Mouse (Mus musculus) kidney, adult 9 months (tissue): ENCODE data around the gene Ephx1.
"Not testable (repeated sequence)": the region's sequence is repeated elsewhere in the genome, so short reads cannot be mapped to it uniquely, and the experiment has no call there.

Source experiments
- DNase-seq: peaks from one replicate; pipeline ENCODE4 v3.0.0; 2022

The Ephx1 gene

GRCm38 (mm10) chr1:181020756-181021487, at the start of gene Ephx1:
Gene Ephx1, minus strand, starts transcription at chr1:181020904.
- DNase-seq, result no peak

- no peak for DNase-seq
Observed at GRCm38 (mm10) chr1:181069671-181070070, 49.0 kb upstream of the Ephx1 start.

GRCm38 (mm10) chr1:181068344-181068743, 47.6 kb upstream of the Ephx1 start:
- no peak for DNase-seq

- DNase-seq, result no peak
Observed at GRCm38 (mm10) chr1:181064648-181065047, 43.9 kb upstream of the Ephx1 start.

- DNase-seq, result no peak
Observed at GRCm38 (mm10) chr1:181063991-181064390, 43.3 kb upstream of the Ephx1 start.

GRCm38 (mm10) chr1:181061784-181062485, 41.2 kb upstream of the Ephx1 start:
- no peak for DNase-seq

- DNase-seq, result no peak
Observed at GRCm38 (mm10) chr1:181052898-181053297, 32.2 kb upstream of the Ephx1 start.

- no peak for DNase-seq
Observed at GRCm38 (mm10) chr1:181050937-181051336, 30.2 kb upstream of the Ephx1 start, which contains the start of gene 9130409I23Rik. Gene 9130409I23Rik, plus strand, starts transcription at chr1:181051237.

- DNase-seq, result no peak
Observed at GRCm38 (mm10) chr1:181049328-181049842, 28.7 kb upstream of the Ephx1 start.

GRCm38 (mm10) chr1:181047520-181047919, 26.8 kb upstream of the Ephx1 start:
- no peak for DNase-seq

- DNase-seq, result peak; percentile 50
Observed at GRCm38 (mm10) chr1:181039652-181040051, 18.9 kb upstream of the Ephx1 start.

- DNase-seq, result no peak
Observed at GRCm38 (mm10) chr1:181037623-181038022, 16.9 kb upstream of the Ephx1 start.

- not testable (repeated sequence) for DNase-seq
Observed at GRCm38 (mm10) chr1:181035015-181035778, 14.5 kb upstream of the Ephx1 start.

- peak; percentile 88 for DNase-seq
Observed at GRCm38 (mm10) chr1:181022265-181022664, 1.6 kb upstream of the Ephx1 start.

GRCm38 (mm10) chr1:181021488-181021865, 773 bp upstream of the Ephx1 start:
- no peak for DNase-seq

GRCm38 (mm10) chr1:181017890-181018420, 2.7 kb downstream of the Ephx1 start:
- no peak for DNase-seq

- peak; percentile 93 for DNase-seq
Observed at GRCm38 (mm10) chr1:181017212-181017711, 3.4 kb downstream of the Ephx1 start.

GRCm38 (mm10) chr1:181016532-181017131, 4.1 kb downstream of the Ephx1 start:
- peak; percentile 92 for DNase-seq

GRCm38 (mm10) chr1:181016045-181016444, 4.7 kb downstream of the Ephx1 start:
- no peak for DNase-seq

- DNase-seq, result peak; percentile 92
Observed at GRCm38 (mm10) chr1:181015558-181015957, 5.1 kb downstream of the Ephx1 start.

- peak; percentile 65 for DNase-seq
Observed at GRCm38 (mm10) chr1:181014731-181015500, 5.8 kb downstream of the Ephx1 start.
